Mouse (Mus musculus) limb, embryonic 14.5 days (tissue): ENCODE measurements around the gene Srpk2. TPM values are rescaled to one million over a fixed set of nuclear protein-coding genes. Genes with fewer than 3 reads are reported as not detected.
"Not testable (repeated sequence)": the region's sequence is repeated elsewhere in the genome, so short reads cannot be mapped to it uniquely, and the experiment has no call there.

ENCODE experiments used
- ATAC-seq: fragments of 200-750 bp; cut with Nextera tagmentation; 2 replicates; pipeline ENCODE4 v1.8.0; 2017; ENCODE audit warnings: low read depth, moderate number of reproducible peaks, moderate TSS enrichment; ENCODE audit not compliant: low FRiP score
- DNase-seq: peaks from one replicate; pipeline ENCODE4 v3.0.0-alpha.2; 2015; ENCODE audit warnings: low spot score
- H3K27ac ChIP-seq: fragments of 300-500 bp; sonication (generic); replicated peaks from 2 replicates; pipeline ENCODE4 v1.5.1; 2014; ENCODE audit warnings: low read depth, mild to moderate bottlenecking, low read length, moderate library complexity, mixed read lengths
- H3K27me3 ChIP-seq: fragments of 300-500 bp; sonication (generic); 2 replicates; pipeline ENCODE4 v1.6.1; 2014; ENCODE audit warnings: low read length, mixed read lengths; ENCODE audit not compliant: control insufficient read depth, insufficient read depth
- H3K36me3 ChIP-seq: fragments of 300-500 bp; sonication (generic); 2 replicates; pipeline ENCODE4 v1.6.1; 2014; ENCODE audit warnings: mild to moderate bottlenecking, low read length, moderate library complexity, mixed read lengths; ENCODE audit not compliant: control insufficient read depth, insufficient read depth
- H3K4me1 ChIP-seq: fragments of 300-500 bp; sonication (generic); 2 replicates; pipeline ENCODE4 v1.6.1; 2014; ENCODE audit warnings: antibody characterized with exemption, low read length, mixed read lengths; ENCODE audit not compliant: control insufficient read depth, insufficient read depth
- H3K4me2 ChIP-seq: fragments of 300-500 bp; sonication (generic); replicated peaks from 2 replicates; pipeline ENCODE4 v1.6.1; 2014; ENCODE audit warnings: low read depth, mild to moderate bottlenecking, low read length, moderate library complexity; ENCODE audit not compliant: severe bottlenecking
- H3K4me3 ChIP-seq: fragments of 300-500 bp; sonication (generic); replicated peaks from 2 replicates; pipeline ENCODE4 v1.5.1; 2014; ENCODE audit warnings: low read length
- H3K9ac ChIP-seq: fragments of 300-500 bp; sonication (generic); 2 replicates; pipeline ENCODE4 v1.6.1; 2014; ENCODE audit warnings: mild to moderate bottlenecking, low read depth, low read length, moderate library complexity; ENCODE audit not compliant: severe bottlenecking
- H3K9me3 ChIP-seq: fragments of 300-500 bp; sonication (generic); 2 replicates; pipeline ENCODE4 v1.6.1; 2016; ENCODE audit warnings: low read length; ENCODE audit not compliant: control insufficient read depth
- POLR2A ChIP-seq: fragments of 200-500 bp; IDR thresholded peaks from 2 replicates; pipeline ENCODE4 v1.8.0; 2012; ENCODE audit warnings: inconsistent platforms, mild to moderate bottlenecking, moderate library complexity, borderline replicate concordance; ENCODE audit not compliant: insufficient read depth, insufficient read length; ENCODE audit errors: extremely low read depth
- WGBS: fragments of 180-500 bp; shearing (Covaris S2); extraction: QIAGEN DNeasy Blood & Tissue Kit; methylation state at CpG from one replicate; pipeline ENCODE4 v1.1.7; 2014; 5-methylcytosine and 5-hydroxymethylcytosine counted together
- polyA plus RNA-seq, 2 experiments: library from polyadenylated mRNA; depleted of rRNA in 1 of 2; stranded (reverse) in 1 of 2; unstranded in 1 of 2; fragments of >200 nt; fragmentation: Nextera tagmentation in 1 of 2; extraction: Ambion mirVana in 1 of 2; gene quantifications; 2 replicates each; pipeline versions ENCODE4 v1.2.1 to v1.2.3; 2012 to 2014

The Srpk2 gene
- polyA plus RNA-seq, 2 experiments, result 44.1 to 60.8 TPM

- H3K27ac ChIP-seq, result no peak overlapping the region
- H3K27me3 ChIP-seq, result no peaks in the 10 kb centered on the region
- H3K4me1 ChIP-seq, result peaks cover 8% of the 10 kb centered on the region
- no peaks in the 10 kb centered on the region for H3K36me3 ChIP-seq
- WGBS, result 89% methylated on average over 3 of the region's 3 CpGs
- no peak overlapping the region for H3K9ac ChIP-seq
- no peaks in the 10 kb centered on the region for H3K9me3 ChIP-seq
- no peak for TF ChIP-seq POLR2A
- DNase-seq, result no peak
- ATAC-seq, result no peak
- no peak overlapping the region for H3K4me2 ChIP-seq
- H3K4me3 ChIP-seq, result no peak overlapping the region
Measured at GRCm38 (mm10) chr5:23651786-23652185, 32.6 kb downstream of the Srpk2 start.

- H3K27me3 ChIP-seq, result no peaks in the 10 kb centered on the region
- H3K9ac ChIP-seq, result no peak overlapping the region
- H3K4me2 ChIP-seq, result no peak overlapping the region
- no peak overlapping the region for H3K27ac ChIP-seq
- H3K4me1 ChIP-seq, result peaks cover 8% of the 10 kb centered on the region
- no peak overlapping the region for H3K4me3 ChIP-seq
- 69% methylated on average over 3 of the region's 3 CpGs for WGBS
- TF ChIP-seq POLR2A, result no peak
- no peak for ATAC-seq
- DNase-seq, result no peak
- no peaks in the 10 kb centered on the region for H3K9me3 ChIP-seq
- no peaks in the 10 kb centered on the region for H3K36me3 ChIP-seq
Measured at GRCm38 (mm10) chr5:23650504-23650903, 33.9 kb downstream of the Srpk2 start.

- H3K27ac ChIP-seq, result no peak overlapping the region
- no peaks in the 10 kb centered on the region for H3K36me3 ChIP-seq
- ATAC-seq (no peak), DNase-seq (no peak)
- H3K9ac ChIP-seq, result no peak overlapping the region
- WGBS, result 98% methylated on average over 2 of the region's 2 CpGs
- peaks cover 2% of the 10 kb centered on the region; the same call in 1 of the 2 replicates for H3K4me1 ChIP-seq
- H3K4me3 ChIP-seq, result no peak overlapping the region
- H3K9me3 ChIP-seq, result no peaks in the 10 kb centered on the region
- no peak overlapping the region for H3K4me2 ChIP-seq
- no peaks in the 10 kb centered on the region for H3K27me3 ChIP-seq
- TF ChIP-seq POLR2A, result no peak
Measured at GRCm38 (mm10) chr5:23649246-23649645, 35.2 kb downstream of the Srpk2 start.

DNA sequence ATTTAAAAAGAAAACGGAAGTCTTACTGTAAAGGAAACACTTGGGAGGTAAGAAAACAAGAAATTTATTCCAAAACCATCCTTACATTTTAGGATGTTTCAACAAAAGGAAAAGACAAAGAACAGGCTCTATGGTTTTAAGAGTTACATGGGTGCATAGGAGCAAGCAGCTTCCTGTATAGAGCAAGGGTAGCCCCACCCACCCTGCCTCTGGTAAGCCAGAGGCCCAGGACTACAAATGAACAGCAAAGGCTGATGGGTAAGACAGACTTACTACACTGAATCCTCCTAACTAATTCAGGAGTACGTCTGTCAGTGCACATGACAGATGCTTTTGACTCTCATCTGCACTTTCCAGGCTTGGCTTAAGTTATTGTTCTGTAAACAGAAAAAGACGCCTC is 38.7 kb downstream of the Srpk2 start:
- H3K4me3 ChIP-seq, result no peak overlapping the region
- H3K27ac ChIP-seq, result no peak overlapping the region
- H3K4me2 ChIP-seq, result no peak overlapping the region
- H3K27me3 ChIP-seq, result no peaks in the 10 kb centered on the region
- no peak for DNase-seq
- WGBS, result 77% methylated on average over 3 of the region's 3 CpGs
- H3K9me3 ChIP-seq, result no peaks in the 10 kb centered on the region
- H3K36me3 ChIP-seq, result no peaks in the 10 kb centered on the region
- TF ChIP-seq POLR2A, result no peak
- no peak for ATAC-seq
- 0 out of 2 replicates have a peak, but pooled peaks cover 4% of the 10 kb centered on the region for H3K4me1 ChIP-seq
- H3K9ac ChIP-seq, result no peak overlapping the region

DNA sequence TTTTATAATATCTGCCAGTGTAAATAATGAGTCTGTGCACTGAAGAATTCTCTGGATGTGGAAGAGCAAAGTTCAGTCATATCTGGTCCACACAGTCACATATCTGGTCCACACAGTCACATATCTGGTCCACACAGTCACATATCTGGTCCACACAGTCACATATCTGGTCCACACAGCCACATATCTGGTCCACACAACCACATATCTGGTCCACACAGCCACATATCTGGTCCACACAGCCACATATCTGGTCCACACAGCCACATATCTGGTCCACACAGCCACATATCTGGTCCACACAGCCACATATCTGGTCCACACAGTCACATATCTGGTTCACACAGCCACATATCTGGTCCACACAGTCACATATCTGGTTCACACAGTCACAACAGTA is 45.2 kb downstream of the Srpk2 start:
- H3K36me3 ChIP-seq, H3K4me2 ChIP-seq, H3K4me3 ChIP-seq, H3K9me3 ChIP-seq, H3K4me1 ChIP-seq, H3K27ac ChIP-seq, H3K27me3 ChIP-seq, ATAC-seq, H3K9ac ChIP-seq, DNase-seq: not testable (repeated sequence)

GRCm38 (mm10) chr5:23638023-23638422 is 46.4 kb downstream of the Srpk2 start:
- Histone ChIP-seq H3K9me3 (no peaks in the 10 kb centered on the region), H3K9ac (no peak overlapping the region), H3K4me2 (no peak overlapping the region), H3K27ac (no peak overlapping the region), H3K4me1 (no peaks in the 10 kb centered on the region), H3K27me3 (no peaks in the 10 kb centered on the region), H3K4me3 (no peak overlapping the region), H3K36me3 (no peaks in the 10 kb centered on the region)
- no peak for DNase-seq
- no peak for ATAC-seq
- TF ChIP-seq POLR2A, result no peak
- WGBS, result 79% methylated on average over 4 of the region's 4 CpGs
